Mouse (Mus musculus) thymus, postnatal 14 days (tissue): ENCODE measurements at regions not wholly inside any gene's neighbourhood (a gene's known extent, or its start where the extent isn't known, plus 50 kb on each side); places are given as distances from the start of the nearest gene placed in this dataset.

Experiments used
- DNase-seq: peaks from one replicate; pipeline ENCODE4 v3.0.0; 2021

- no peak for DNase-seq
Observed at GRCm38 (mm10) chr17:14492936-14493335, 201.1 kb downstream of the Thbs2 start.

GRCm38 (mm10) chr17:14481746-14482145 is 202.4 kb downstream of the Smoc2 start:
- DNase-seq = no peak

GRCm38 (mm10) chr17:14478938-14479505 is 199.7 kb downstream of the Smoc2 start:
- no peak for DNase-seq

- no peak for DNase-seq
Observed at GRCm38 (mm10) chr17:14476707-14477106, 197.4 kb downstream of the Smoc2 start.

GRCm38 (mm10) chr17:14475778-14476647 is 196.7 kb downstream of the Smoc2 start:
- DNase-seq = no peak

GRCm38 (mm10) chr17:14475277-14475676 is 196.0 kb downstream of the Smoc2 start:
- no peak for DNase-seq

- no peak for DNase-seq
Observed at GRCm38 (mm10) chr17:14468754-14469488, 189.6 kb downstream of the Smoc2 start.

- DNase-seq = no peak
Observed at GRCm38 (mm10) chr17:14455251-14455743, 176.0 kb downstream of the Smoc2 start.
